ENCODE assay signal across 20 mouse cellular contexts in the genomic region with DNA sequence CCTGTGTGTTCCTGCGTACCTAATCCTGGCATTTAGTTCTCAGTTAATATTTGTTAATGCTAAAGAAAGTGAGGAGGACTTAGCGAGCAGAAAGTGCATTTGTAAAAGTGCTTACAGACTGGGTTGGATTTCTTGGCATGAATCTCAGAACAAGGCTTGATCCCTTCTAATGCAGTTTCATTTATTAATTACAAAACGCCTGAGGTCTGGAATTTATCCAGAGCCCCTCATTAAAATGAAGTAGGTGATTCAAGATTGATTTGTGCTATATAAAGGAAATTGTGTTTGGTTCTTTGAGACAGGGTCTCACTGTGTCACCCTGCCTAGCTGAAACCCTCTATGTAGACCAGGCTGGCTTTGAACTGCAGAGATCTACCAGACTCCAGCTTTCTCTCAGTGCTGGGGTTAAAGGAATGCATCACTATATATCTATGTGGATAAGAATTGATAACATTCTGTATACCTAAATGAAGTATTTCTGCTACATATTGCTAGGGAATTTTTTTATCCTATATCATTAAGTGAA. TPM values are rescaled to one million over a fixed set of nuclear protein-coding genes. Genes with fewer than 3 reads are reported as not detected.
"Had no signal": no experiment of that assay in that cellular context is flagged by ENCODE, and none has a peak within 500 bp of the region (broad histone marks: within the 10 kb centered on the region; RNA-seq: fewer than 3 reads in every experiment).

No protein-coding gene starts in this region.

- H3K27ac ChIP-seq: neural tube, embryonic 12.5 days; neural tube, embryonic 15.5 days; stomach, embryonic 15.5 days; stomach, postnatal 0 days had no signal

- H3K36me3 ChIP-seq: neural tube, embryonic 12.5 days; neural tube, embryonic 13.5 days; neural tube, embryonic 15.5 days; stomach, embryonic 15.5 days had no signal

- H3K4me2 ChIP-seq: neural tube, embryonic 12.5 days; neural tube, embryonic 13.5 days; neural tube, embryonic 15.5 days; stomach, embryonic 15.5 days had no signal

- H3K4me1 ChIP-seq: neural tube, embryonic 12.5 days; neural tube, embryonic 13.5 days; stomach, embryonic 15.5 days had no signal

- H3K9me3 ChIP-seq: neural tube, embryonic 12.5 days; neural tube, embryonic 13.5 days; neural tube, embryonic 15.5 days; stomach, embryonic 15.5 days had no signal

- H3K27me3 ChIP-seq: neural tube, embryonic 12.5 days; neural tube, embryonic 13.5 days; neural tube, embryonic 15.5 days; stomach, embryonic 15.5 days had no signal

- DNase-seq: retina, postnatal 1 day; right cerebral cortex, adult 18-20 months; right cerebral cortex, postnatal 14 days; right cerebral cortex, postnatal 25 days; right cerebral cortex, postnatal 4 days; spleen, adult 18-20 months; thymus, adult 18-20 months; thymus, postnatal 14 days; thymus, postnatal 25 days; thymus, postnatal 36 days; thymus, postnatal 4 days had no signal

- H3K9ac ChIP-seq: neural tube, embryonic 12.5 days; neural tube, embryonic 13.5 days; neural tube, embryonic 15.5 days; stomach, embryonic 15.5 days had no signal

- H3K4me3 ChIP-seq: neural tube, embryonic 12.5 days; neural tube, embryonic 13.5 days; neural tube, embryonic 15.5 days; stomach, embryonic 15.5 days had no signal

RNA-seq across cellular contexts. Expression of a gene that starts 32.1 kb away (rescaled TPM):
- polyA plus RNA-seq: small intestine, adult 2 months; spleen, adult 2 months; testis, adult 2 months; thymus, postnatal 0 days had no signal
